Mouse (Mus musculus): ENCODE measurements around the gene Wipf2.

Gene Wipf2

DNA sequence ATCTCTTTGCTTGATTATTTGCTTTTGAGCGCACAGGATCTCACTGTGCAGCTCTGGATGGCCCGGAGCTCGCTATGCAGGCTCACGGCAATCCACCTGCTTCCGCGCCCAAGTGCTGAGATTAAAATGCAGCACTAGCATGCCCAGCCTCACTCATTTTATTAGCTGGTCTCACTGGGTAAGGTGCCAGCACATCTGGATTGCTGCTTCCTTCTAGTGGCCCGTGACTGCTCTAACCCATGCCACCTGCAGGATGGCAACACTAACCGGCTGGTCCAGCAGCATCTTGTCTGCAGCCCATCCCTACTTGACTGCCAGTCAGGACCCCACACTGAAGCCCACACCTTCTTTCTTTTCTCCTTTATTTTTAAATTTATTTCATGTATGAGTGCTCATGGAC, 9.3 kb upstream of the Wipf2 start:
- no peak for DNase-seq (ENCODE audit: low spot score in 2 of 2)

DNA sequence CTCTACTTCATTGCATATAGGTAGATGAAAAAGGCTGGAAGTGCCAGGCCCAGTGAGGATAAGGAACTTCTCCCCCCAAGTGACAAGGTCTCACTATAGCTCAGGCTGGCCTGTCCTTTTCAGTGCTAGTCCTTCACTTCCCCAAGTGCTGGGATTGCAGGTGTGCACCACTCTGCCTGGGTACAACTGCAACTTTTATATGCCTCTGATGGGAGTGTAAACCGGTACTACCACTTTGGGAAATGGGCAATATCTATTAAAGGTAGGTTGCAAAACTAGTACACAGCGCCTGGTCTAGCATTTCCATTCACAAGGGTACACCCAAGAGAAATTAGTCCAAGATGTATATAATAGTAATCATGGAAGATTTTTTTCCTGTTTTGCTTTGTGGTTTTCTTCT, 8.8 kb upstream of the Wipf2 start:
- DNase-seq (ENCODE audit: low spot score in 2 of 2) = no peak

DNA sequence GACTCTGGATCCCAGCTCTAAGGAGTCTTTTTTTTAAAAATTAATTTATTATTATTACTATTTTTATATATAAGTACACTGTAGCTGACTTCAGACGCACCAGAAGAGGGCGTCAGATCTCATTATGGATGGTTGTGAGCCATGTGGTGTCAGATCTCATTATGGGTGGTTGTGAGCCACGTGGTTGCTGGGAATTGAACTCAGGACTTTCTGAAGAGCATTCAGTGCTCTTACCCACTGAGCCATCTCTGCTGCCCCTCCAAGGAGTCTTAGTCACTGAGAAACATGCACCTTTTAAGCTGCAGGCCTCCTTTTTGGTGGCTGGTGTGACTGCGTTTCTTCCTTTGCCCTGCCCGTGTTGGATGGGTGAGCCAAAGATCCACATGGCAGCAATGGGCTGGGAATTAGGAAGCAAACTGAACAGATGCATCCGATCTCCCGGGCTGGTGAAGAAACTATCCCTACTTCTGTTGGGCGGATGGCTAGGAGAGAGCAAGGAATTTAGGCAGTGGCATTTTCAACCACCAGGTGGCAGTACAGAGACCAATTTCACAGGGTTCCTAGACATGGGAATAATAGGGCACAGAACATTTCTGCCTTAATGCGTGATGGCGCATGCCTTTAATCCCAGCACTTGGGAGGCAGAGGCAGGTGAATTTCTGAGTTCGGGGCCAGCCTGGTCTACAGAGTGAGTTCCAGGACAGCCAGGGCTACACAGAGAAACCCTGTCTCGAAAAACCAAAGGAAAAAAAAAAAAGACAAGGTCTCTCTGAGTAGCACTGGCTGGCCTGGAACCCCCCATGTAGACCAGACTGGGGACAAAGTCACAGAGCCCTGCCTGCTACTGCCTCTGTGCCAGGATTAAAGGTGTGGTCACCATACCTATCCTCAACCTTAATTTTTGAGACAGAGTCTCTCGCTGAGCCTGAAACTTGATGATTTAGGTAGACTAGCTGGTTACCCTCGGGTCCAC, 4.4 kb upstream of the Wipf2 start:
- DNase-seq (ENCODE audit: low spot score in 2 of 2) = peak; percentile 86 to 92

GRCm38 (mm10) chr11:98863751-98864429, 452 bp downstream of the Wipf2 start:
- no peak for DNase-seq (ENCODE audit: low spot score in 2 of 2)

GRCm38 (mm10) chr11:98867293-98867692, 3.9 kb downstream of the Wipf2 start:
- DNase-seq (ENCODE audit: low spot score in 2 of 2) = no peak

GRCm38 (mm10) chr11:98869906-98870305, 6.5 kb downstream of the Wipf2 start:
- no peak for DNase-seq (ENCODE audit: low spot score in 2 of 2)

DNA sequence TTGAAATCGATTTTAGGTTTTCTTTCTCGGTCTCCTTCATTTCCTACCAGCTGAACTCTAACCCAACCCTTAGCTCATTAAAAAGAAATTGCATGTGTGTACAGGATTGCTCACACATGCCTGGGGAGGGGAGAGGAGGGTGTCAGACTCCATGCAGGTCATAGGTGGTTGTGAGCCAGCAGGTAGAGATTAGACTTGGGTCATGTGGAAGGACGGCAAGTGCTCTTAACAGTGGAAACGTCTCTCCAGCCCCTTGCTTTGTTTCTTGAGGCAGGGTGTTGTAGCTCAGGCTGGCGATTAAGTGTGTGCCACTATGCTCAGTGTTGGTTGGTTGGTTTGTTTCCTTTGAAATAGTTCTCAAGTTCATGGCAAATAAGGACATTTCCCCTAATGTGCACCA, 7.4 kb downstream of the Wipf2 start:
- DNase-seq (ENCODE audit: low spot score in 2 of 2) = no peak

DNA sequence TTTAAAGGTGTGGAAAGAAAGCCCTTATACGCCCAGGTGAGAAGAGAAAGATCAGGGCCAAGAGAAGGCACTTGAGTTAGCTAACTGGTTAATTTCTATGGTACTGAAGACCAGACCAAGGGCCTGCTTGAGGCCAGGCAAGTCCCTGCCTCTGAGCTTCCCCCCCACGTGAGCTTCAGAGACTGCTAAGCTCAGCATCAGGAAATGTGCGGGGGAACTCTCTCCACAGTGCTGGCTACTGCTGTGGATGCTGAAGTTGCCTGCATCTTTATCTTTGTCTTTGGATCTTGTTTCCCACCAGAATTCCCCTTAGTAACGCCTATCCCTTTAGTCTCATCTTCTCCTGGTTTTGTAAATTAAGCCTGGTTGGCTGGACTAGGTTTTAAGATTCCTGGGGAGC, 8.0 kb downstream of the Wipf2 start:
- no peak for DNase-seq (ENCODE audit: low spot score in 2 of 2)

GRCm38 (mm10) chr11:98872040-98872439, 8.6 kb downstream of the Wipf2 start:
- DNase-seq (ENCODE audit: low spot score in 2 of 2) = peak; percentile 36 to 40

GRCm38 (mm10) chr11:98873900-98874299, 10.5 kb downstream of the Wipf2 start:
- no peak for DNase-seq (ENCODE audit: low spot score in 2 of 2)

- DNase-seq (ENCODE audit: low spot score in 2 of 2) = no peak
Observed at GRCm38 (mm10) chr11:98877001-98877400, 13.6 kb downstream of the Wipf2 start.

- DNase-seq (ENCODE audit: low spot score in 2 of 2) = no peak
Observed at GRCm38 (mm10) chr11:98887703-98888102, 24.3 kb downstream of the Wipf2 start.

DNA sequence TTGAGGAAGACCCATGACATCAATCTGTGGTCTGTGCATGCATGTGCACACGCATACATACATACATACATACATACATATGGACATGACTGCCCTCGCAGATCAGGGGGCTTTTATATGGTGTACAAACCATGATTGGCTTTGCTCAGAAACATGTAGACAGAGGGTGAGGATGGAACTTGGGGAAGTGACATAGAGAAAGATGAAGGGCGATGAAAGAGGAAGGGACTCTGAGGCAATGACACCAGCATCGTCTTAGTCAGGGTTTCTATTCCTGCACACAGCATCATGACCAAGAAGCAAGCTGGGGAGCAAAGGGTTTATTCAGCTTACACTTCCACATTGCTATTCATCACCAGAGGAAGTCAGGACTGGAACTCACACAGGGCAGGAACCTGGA, 25.6 kb downstream of the Wipf2 start:
- no peak for DNase-seq (ENCODE audit: low spot score in 2 of 2)

DNA sequence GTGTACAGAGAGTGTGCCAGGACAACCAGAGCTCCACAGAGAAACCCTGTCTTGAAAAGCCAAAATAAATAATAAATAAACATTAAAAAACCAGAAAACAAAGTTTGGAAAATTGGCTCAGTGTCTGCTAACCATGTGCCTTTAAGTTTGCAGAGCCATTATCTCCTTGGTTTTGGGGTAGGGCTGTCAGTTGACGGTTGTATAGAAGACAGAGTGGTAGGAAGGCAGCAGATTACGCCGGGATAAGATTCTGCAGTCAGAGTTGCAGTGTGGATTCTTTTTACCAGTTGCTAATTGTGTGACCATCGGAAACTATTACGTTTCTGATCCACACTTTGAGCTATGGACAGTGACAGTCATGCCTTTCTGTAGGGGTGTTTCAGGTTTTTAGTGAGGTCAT, 26.5 kb downstream of the Wipf2 start:
- DNase-seq (ENCODE audit: low spot score in 2 of 2) = no peak

DNA sequence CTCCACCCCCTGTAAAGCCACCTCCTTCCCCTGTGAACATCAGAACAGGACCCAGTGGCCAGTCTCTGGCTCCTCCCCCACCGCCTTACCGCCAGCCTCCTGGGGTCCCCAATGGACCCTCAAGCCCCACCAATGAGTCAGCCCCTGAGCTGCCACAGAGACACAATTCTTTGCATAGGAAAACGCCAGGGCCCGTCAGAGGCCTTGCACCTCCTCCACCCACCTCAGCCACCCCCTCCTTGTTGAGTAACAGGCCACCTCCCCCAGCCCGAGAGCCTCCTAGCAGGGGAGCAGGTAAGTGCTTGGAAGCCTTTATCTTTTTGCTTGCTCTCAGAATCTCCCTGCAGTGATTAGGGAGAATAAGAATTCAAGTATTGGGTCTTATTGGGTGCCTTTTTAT, 29.0 kb downstream of the Wipf2 start:
- no peak for DNase-seq (ENCODE audit: low spot score in 2 of 2)

GRCm38 (mm10) chr11:98900529-98901125, 37.2 kb downstream of the Wipf2 start:
- no peak for DNase-seq (ENCODE audit: low spot score in 2 of 2)

DNA sequence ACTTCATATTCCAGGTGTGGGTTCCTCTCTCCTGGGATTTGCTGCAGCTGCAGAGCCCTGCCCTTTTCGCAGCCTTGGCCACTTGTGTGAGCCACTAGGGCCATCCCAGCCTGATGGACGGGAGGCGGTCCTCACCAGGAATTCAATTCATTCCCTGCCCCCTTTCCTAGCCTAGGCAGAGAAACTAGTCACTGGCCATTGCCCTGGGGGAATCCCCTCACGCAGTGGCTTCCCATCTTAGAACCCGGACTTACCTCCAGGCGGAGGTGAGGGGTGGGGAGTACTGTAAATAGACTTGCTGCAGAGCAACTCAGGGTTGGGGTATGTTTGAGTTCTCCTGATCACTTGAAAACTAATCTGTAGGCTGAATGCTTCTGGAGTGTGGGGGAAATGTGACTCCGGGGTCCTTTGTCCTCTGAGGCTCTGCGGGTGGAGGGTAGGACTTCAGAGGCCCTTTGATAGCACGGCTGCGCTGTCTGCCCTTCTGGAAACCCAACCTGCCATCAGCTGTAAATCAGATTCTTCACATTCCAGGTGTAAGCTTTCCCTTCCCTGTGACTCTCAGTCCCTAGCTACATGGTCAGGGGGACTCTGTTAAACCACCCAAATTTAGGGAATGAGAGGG, 39.3 kb downstream of the Wipf2 start:
- DNase-seq (ENCODE audit: low spot score in 2 of 2) = no peak

- DNase-seq (ENCODE audit: low spot score in 2 of 2) = no peak
Observed at GRCm38 (mm10) chr11:98904577-98904976, 41.1 kb downstream of the Wipf2 start.

- no peak for DNase-seq (ENCODE audit: low spot score in 2 of 2)
Observed at GRCm38 (mm10) chr11:98905033-98905432, 41.6 kb downstream of the Wipf2 start.

DNA sequence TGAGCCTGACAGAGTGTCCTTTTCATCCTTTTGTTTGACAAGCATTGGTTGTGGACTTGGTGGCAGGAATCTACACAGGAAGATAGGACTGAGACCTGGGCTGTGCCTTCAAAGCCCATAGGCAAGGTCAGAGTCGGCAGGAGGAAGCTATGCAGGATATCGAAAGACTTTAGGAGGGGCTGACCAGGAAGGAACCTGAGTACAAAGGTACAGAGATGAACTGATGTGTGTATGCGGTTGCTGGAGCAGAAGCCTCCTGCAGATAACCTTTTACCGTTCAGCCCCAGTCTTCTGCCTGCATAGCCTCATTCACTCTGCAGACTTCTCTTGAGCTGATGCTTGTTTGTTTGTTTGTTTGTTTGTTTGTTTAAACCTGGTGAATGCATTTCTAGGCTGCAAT, 42.1 kb downstream of the Wipf2 start:
- no peak for DNase-seq (ENCODE audit: low spot score in 2 of 2)

GRCm38 (mm10) chr11:98907063-98907436, 43.6 kb downstream of the Wipf2 start:
- no peak for DNase-seq (ENCODE audit: low spot score in 2 of 2)

Measured in frontal cortex, postnatal 25 days (tissue).